Mouse (Mus musculus) stomach, embryonic 16.5 days (tissue): ENCODE data around the gene Vsig2. TPM values are rescaled to one million over a fixed set of nuclear protein-coding genes. Genes with fewer than 3 reads are reported as not detected.

Experiments used
- ATAC-seq: fragments of 200-750 bp; cut with Nextera tagmentation; 2 replicates; pipeline ENCODE4 v1.8.0; 2017; ENCODE audit warnings: moderate number of reproducible peaks, moderate TSS enrichment; ENCODE audit not compliant: insufficient read depth, low FRiP score
- H3K27ac ChIP-seq: fragments of 300-500 bp; sonication (generic); 2 replicates; pipeline ENCODE4 v1.5.1; 2014; ENCODE audit warnings: low read length
- H3K27me3 ChIP-seq: fragments of 300-500 bp; sonication (generic); 2 replicates; pipeline ENCODE4 v1.6.1; 2014; ENCODE audit warnings: low read length, control low read depth, mixed read lengths; ENCODE audit not compliant: control insufficient read depth, insufficient read depth
- H3K36me3 ChIP-seq: fragments of 300-500 bp; sonication (generic); 2 replicates; pipeline ENCODE4 v1.6.1; 2014; ENCODE audit warnings: low read length; ENCODE audit not compliant: control insufficient read depth, insufficient read depth
- H3K4me1 ChIP-seq: fragments of 300-500 bp; sonication (generic); 2 replicates; pipeline ENCODE4 v1.6.1; 2014; ENCODE audit warnings: low read length, control low read depth, mixed read lengths; ENCODE audit not compliant: control insufficient read depth, insufficient read depth
- H3K4me2 ChIP-seq: fragments of 300-500 bp; sonication (generic); 2 replicates; pipeline ENCODE4 v1.6.1; 2014; ENCODE audit warnings: low read depth, low read length, mixed read lengths
- H3K4me3 ChIP-seq: fragments of 300-500 bp; sonication (generic); replicated peaks from 2 replicates; pipeline ENCODE4 v1.5.1; 2014; ENCODE audit warnings: mild to moderate bottlenecking, low read length
- H3K9ac ChIP-seq: fragments of 300-500 bp; sonication (generic); 2 replicates; pipeline ENCODE4 v1.6.1; 2014; ENCODE audit warnings: low read length
- H3K9me3 ChIP-seq: fragments of 300-500 bp; sonication (generic); replicated peaks from 2 replicates; pipeline ENCODE4 v1.6.1; 2016; ENCODE audit warnings: low read length, control low read depth; ENCODE audit not compliant: control insufficient read depth
- WGBS: fragments of 180-500 bp; shearing (Covaris S2); extraction: QIAGEN DNeasy Blood & Tissue Kit; methylation state at CpG from one replicate; pipeline ENCODE4 v1.1.7; 2014; 5-methylcytosine and 5-hydroxymethylcytosine counted together
- polyA plus RNA-seq: library from polyadenylated mRNA; unstranded; fragments of >200 nt; fragmentation: Nextera tagmentation; extraction: Ambion mirVana; gene quantifications from 2 replicates; pipeline ENCODE4 v1.2.1, GENCODE M21; 2015

The Vsig2 gene
- polyA plus RNA-seq, 1 experiment from 2014 or later, result 96.0 TPM

DNA sequence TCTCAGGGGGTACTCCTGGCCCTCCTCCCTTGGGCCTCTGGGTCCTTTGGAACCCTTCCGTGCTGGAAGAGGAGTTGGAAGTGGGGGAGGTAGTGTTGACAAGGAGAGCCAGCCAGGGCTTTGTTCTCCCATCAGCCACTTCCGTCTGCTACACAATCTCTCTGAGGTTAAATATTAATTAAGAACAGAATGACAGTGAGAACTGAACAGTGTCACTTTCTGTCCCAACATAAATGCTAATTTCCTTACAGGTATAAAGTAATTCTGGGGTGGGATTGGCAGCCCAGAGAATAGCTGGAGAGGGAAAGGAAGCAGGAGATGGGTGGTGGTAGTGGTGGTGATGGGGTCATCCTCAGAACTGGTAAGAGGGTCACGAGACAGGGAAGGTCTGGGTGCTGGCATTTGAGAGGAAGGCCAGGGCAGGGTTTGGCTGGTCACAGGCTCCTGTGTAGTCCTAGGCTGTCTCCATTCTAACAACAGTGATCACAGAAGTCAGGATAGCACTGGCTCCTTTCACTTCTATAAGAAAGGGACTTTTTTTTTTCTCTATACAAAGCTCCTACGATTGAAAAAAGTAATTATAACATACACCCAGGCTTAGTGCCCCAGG lies 29.7 kb downstream of the Vsig2 start:
- peak; percentile 56; the same call in 1 of the 2 replicates for ATAC-seq
- no peak overlapping the region for H3K27ac ChIP-seq
- WGBS, result 37% methylated on average over 4 of the region's 4 CpGs

GRCm38 (mm10) chr9:37569231-37569835 lies 30.3 kb downstream of the Vsig2 start:
- Histone ChIP-seq H3K4me3 (no peak overlapping the region), H3K27ac (no peak overlapping the region), H3K9ac (no peak overlapping the region), H3K36me3 (no peaks in the 10 kb centered on the region), H3K4me1 (peaks cover 15% of the 10 kb centered on the region), H3K4me2 (no peak overlapping the region), H3K27me3 (no peaks in the 10 kb centered on the region), H3K9me3 (no peaks in the 10 kb centered on the region)
- WGBS, result 69% methylated on average over 2 of the region's 2 CpGs
- ATAC-seq, result no peak

More for the DNA sequence above, 29.7 kb downstream of the Vsig2 start:
- Histone ChIP-seq H3K36me3 (no peaks in the 10 kb centered on the region), H3K4me3 (no peak overlapping the region), H3K4me1 (peaks cover 15% of the 10 kb centered on the region), H3K9me3 (no peaks in the 10 kb centered on the region), H3K9ac (no peak overlapping the region), H3K27me3 (no peaks in the 10 kb centered on the region), H3K4me2 (peak overlapping the region; percentile 17; the same call in 1 of the 2 replicates)

- ATAC-seq, result no peak
- H3K9ac ChIP-seq, result no peak overlapping the region
- WGBS, result 41% methylated on average over 3 of the region's 3 CpGs
Observed at GRCm38 (mm10) chr9:37572204-37572876, 33.3 kb downstream of the Vsig2 start.

DNA sequence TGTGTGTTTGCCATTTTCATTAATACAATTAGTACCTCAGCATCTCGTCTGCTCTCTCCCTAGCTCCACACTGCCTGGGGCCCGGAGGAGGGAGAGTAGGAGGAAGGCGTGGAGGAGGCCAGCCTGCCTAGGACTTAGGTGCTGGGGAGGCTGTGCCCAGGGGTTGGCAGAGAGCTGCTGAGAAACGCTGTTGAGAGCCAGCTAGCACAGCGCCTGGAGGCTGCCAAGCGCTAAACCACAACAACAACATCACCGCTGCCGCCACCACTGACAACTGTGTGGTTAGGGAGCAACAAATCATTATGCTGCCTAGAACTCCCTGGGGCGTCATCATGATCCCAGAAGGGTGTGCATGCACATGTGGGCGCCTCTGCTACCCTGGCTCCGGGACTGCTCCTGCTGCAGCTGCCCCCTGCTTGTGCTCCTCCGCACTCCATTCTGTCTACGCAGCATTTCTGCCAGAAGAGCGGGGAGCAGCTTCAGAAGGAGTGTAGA lies 37.4 kb downstream of the Vsig2 start:
- H3K4me3 ChIP-seq, result no peak overlapping the region
- no peak overlapping the region for H3K4me2 ChIP-seq
- no peak overlapping the region for H3K9ac ChIP-seq
- H3K27ac ChIP-seq, result no peak overlapping the region
- no peaks in the 10 kb centered on the region for H3K9me3 ChIP-seq
- no peak for ATAC-seq
- H3K4me1 ChIP-seq, result no peaks in the 10 kb centered on the region
- H3K27me3 ChIP-seq, result no peaks in the 10 kb centered on the region
- 32% methylated on average over 14 of the region's 14 CpGs for WGBS
- H3K36me3 ChIP-seq, result no peaks in the 10 kb centered on the region

More at GRCm38 (mm10) chr9:37572204-37572876, 33.3 kb downstream of the Vsig2 start:
- Histone ChIP-seq H3K4me1 (peaks cover 15% of the 10 kb centered on the region), H3K36me3 (no peaks in the 10 kb centered on the region), H3K4me3 (no peak overlapping the region), H3K4me2 (no peak overlapping the region), H3K9me3 (no peaks in the 10 kb centered on the region), H3K27me3 (no peaks in the 10 kb centered on the region), H3K27ac (no peak overlapping the region)

GRCm38 (mm10) chr9:37583594-37583993 lies 44.5 kb downstream of the Vsig2 start:
- WGBS, result 87% methylated on average over 5 of the region's 5 CpGs
- no peak overlapping the region for H3K4me2 ChIP-seq
- no peak overlapping the region for H3K4me3 ChIP-seq
- no peaks in the 10 kb centered on the region for H3K27me3 ChIP-seq
- H3K4me1 ChIP-seq, result no peaks in the 10 kb centered on the region
- no peak overlapping the region for H3K27ac ChIP-seq
- H3K9me3 ChIP-seq, result no peaks in the 10 kb centered on the region
- no peak for ATAC-seq
- no peak overlapping the region for H3K9ac ChIP-seq
- no peaks in the 10 kb centered on the region for H3K36me3 ChIP-seq

- no peaks in the 10 kb centered on the region for H3K27me3 ChIP-seq
- no peak overlapping the region for H3K9ac ChIP-seq
- no peaks in the 10 kb centered on the region for H3K36me3 ChIP-seq
- WGBS, result 68% methylated on average over 4 of the region's 4 CpGs
- no peaks in the 10 kb centered on the region for H3K9me3 ChIP-seq
- no peak overlapping the region for H3K4me2 ChIP-seq
- H3K4me3 ChIP-seq, result no peak overlapping the region
- ATAC-seq, result no peak
- no peaks in the 10 kb centered on the region for H3K4me1 ChIP-seq
- H3K27ac ChIP-seq, result no peak overlapping the region
Observed at GRCm38 (mm10) chr9:37586718-37587117, 47.7 kb downstream of the Vsig2 start.

DNA sequence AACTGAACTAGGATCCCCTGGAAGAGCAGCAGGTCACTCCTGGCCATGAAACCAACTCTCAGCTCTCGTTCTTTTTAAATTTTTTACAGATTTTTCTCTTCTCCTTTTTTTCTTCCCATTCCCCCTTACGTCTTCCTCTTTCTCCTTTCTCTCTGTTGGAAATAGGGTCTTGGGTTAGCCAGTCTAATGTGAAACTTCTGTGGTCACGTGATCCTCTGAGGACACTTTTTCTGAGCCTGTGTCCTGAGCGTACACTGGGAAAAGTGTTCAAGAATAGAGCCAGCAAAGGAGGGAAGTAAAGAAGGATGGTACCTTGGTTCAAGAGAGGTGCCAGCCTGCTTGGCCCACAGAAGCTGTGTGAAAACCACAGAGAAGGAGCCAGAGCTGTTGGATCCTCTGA lies 51.3 kb downstream of the Vsig2 start:
- Histone ChIP-seq H3K9me3 (no peaks in the 10 kb centered on the region), H3K9ac (no peak overlapping the region), H3K4me2 (no peak overlapping the region), H3K27ac (no peak overlapping the region), H3K27me3 (no peaks in the 10 kb centered on the region), H3K36me3 (no peaks in the 10 kb centered on the region), H3K4me3 (no peak overlapping the region), H3K4me1 (no peaks in the 10 kb centered on the region)
- ATAC-seq, result no peak
- WGBS, result 86% methylated on average over 4 of the region's 4 CpGs

- Histone ChIP-seq H3K36me3 (no peaks in the 10 kb centered on the region), H3K9me3 (no peaks in the 10 kb centered on the region), H3K4me1 (no peaks in the 10 kb centered on the region), H3K4me3 (no peak overlapping the region), H3K9ac (no peak overlapping the region), H3K27me3 (no peaks in the 10 kb centered on the region), H3K27ac (no peak overlapping the region), H3K4me2 (no peak overlapping the region)
- no peak for ATAC-seq
- WGBS, result 77% methylated on average over 2 of the region's 2 CpGs
Observed at GRCm38 (mm10) chr9:37592025-37592424, 53.0 kb downstream of the Vsig2 start.

DNA sequence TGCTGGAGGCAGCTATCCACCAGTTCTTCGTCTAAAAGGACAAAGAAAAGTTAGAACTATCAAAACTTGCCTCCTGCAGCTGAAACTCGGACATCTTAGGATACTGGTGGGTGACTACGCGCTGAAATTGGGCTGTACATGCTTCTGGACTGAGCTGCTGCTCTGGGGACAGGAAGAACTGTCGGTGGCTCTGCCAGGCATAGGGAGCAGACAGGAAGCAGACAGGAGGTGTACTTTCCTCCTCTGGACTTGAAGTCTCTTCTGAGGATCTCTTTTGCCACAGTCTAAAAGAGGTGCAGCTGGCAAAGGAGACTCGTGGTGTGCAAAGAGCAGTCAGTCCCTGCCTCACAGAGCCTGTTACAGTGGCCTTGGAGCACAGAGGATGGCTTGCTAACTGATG lies 53.6 kb downstream of the Vsig2 start:
- Histone ChIP-seq H3K4me3 (no peak overlapping the region), H3K4me2 (no peak overlapping the region), H3K27ac (no peak overlapping the region), H3K27me3 (no peaks in the 10 kb centered on the region), H3K9me3 (no peaks in the 10 kb centered on the region), H3K36me3 (no peaks in the 10 kb centered on the region), H3K4me1 (no peaks in the 10 kb centered on the region), H3K9ac (no peak overlapping the region)
- ATAC-seq, result no peak
- 58% methylated on average over 6 of the region's 6 CpGs for WGBS
